Mouse (Mus musculus) limb, embryonic 13.5 days (tissue): ENCODE results near the gene Rasa3. TPM values are rescaled to one million over a fixed set of nuclear protein-coding genes. Genes with fewer than 3 reads are reported as not detected.
A peak's percentile ranks its signal among the peaks of the same experiment; 100 is the strongest.

Source experiments
- ATAC-seq: fragments of 200-750 bp; cut with Nextera tagmentation; 2 replicates; pipeline ENCODE4 v1.8.0; 2017; ENCODE audit warnings: low read depth, moderate number of reproducible peaks, moderate TSS enrichment; ENCODE audit not compliant: low FRiP score
- H3K27ac ChIP-seq: fragments of 300-500 bp; sonication (generic); 2 replicates; pipeline ENCODE4 v1.5.1; 2015; ENCODE audit warnings: inconsistent platforms, mild to moderate bottlenecking, moderate library complexity
- H3K27me3 ChIP-seq: fragments of 300-500 bp; sonication (generic); 2 replicates; pipeline ENCODE4 v1.6.1; 2015; ENCODE audit warnings: mild to moderate bottlenecking, inconsistent platforms
- H3K36me3 ChIP-seq: fragments of 300-500 bp; sonication (generic); 2 replicates; pipeline ENCODE4 v1.6.1; 2015; ENCODE audit warnings: inconsistent platforms, mild to moderate bottlenecking, moderate library complexity
- H3K4me1 ChIP-seq: fragments of 300-500 bp; sonication (generic); 2 replicates; pipeline ENCODE4 v1.6.1; 2015; ENCODE audit warnings: inconsistent platforms
- H3K4me2 ChIP-seq: fragments of 300-500 bp; sonication (generic); replicated peaks from 2 replicates; pipeline ENCODE4 v1.6.1; 2015; ENCODE audit warnings: inconsistent platforms, mild to moderate bottlenecking, moderate library complexity
- H3K4me3 ChIP-seq: fragments of 300-500 bp; sonication (generic); 2 replicates; pipeline ENCODE4 v1.5.1; 2015; ENCODE audit warnings: moderate library complexity, mild to moderate bottlenecking, inconsistent platforms
- H3K9ac ChIP-seq: fragments of 300-500 bp; sonication (generic); 2 replicates; pipeline ENCODE4 v1.6.1; 2015; ENCODE audit warnings: mild to moderate bottlenecking, inconsistent platforms
- H3K9me3 ChIP-seq: fragments of 300-500 bp; sonication (generic); 2 replicates; pipeline ENCODE4 v1.6.1; 2016; ENCODE audit warnings: inconsistent platforms
- WGBS: fragments of 180-500 bp; shearing (Covaris S2); methylation state at CpG from one replicate; pipeline ENCODE4 v1.1.7; 2015; 5-methylcytosine and 5-hydroxymethylcytosine counted together
- polyA plus RNA-seq: library from polyadenylated mRNA; unstranded; fragments of >200 nt; fragmentation: Nextera tagmentation; extraction: Ambion mirVana; gene quantifications from 2 replicates; pipeline ENCODE4 v1.2.1, GENCODE M21; 2015

The Rasa3 gene
- polyA plus RNA-seq, 1 experiment from 2014 or later = 25.3 TPM

DNA sequence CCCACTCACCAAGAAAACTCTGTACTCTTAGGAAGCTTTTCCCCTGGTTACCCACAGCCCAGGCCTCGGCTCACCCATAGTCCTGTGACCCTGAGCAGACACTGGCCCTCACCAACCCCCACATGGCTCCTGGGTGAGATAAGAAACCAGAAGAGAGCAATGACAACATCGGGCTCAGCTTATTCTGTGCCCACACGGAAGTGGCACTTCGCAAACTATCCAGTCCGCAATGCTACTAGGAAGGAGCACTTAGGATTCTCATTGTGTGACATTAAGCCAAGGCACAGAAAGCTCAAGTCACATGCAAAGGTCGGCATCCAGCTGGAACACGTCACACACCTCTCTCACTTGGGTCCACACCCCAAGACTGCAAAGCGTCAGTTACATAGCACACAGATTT, 11.5 kb downstream of the Rasa3 start:
- ATAC-seq = no peak
- Histone ChIP-seq H3K4me3 (no peak overlapping the region), H3K27ac (no peak overlapping the region), H3K9me3 (no peaks in the 10 kb centered on the region), H3K36me3 (no peaks in the 10 kb centered on the region), H3K4me1 (peaks cover 52% of the 10 kb centered on the region), H3K4me2 (no peak overlapping the region), H3K27me3 (no peaks in the 10 kb centered on the region), H3K9ac (no peak overlapping the region)
- WGBS = 79% methylated on average over 8 of the region's 8 CpGs

DNA sequence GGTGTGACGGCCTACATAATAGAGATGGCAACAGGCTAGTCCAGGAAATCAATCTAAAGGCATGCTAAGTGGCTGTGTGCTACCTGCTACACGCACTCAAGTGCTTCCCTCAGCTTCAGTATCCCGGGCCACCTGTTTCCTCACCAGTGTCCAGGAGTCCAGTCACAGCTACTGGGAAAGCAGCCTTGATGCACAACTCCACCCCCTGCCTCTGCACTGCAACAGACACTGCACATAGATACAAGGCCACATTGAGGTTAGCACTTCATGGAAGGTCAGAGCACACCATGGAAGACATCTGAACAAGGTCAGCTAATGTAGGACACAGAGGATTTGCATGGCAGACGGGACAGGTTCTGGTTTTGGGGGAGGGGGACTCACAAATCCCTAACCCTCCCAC, 11.9 kb downstream of the Rasa3 start:
- WGBS = 74% methylated on average over 4 of the region's 4 CpGs
- peaks cover 52% of the 10 kb centered on the region for H3K4me1 ChIP-seq
- H3K36me3 ChIP-seq = no peaks in the 10 kb centered on the region
- no peak for ATAC-seq
- H3K9me3 ChIP-seq = no peaks in the 10 kb centered on the region
- H3K27ac ChIP-seq = no peak overlapping the region
- H3K27me3 ChIP-seq = no peaks in the 10 kb centered on the region
- no peak overlapping the region for H3K9ac ChIP-seq
- H3K4me2 ChIP-seq = no peak overlapping the region
- no peak overlapping the region for H3K4me3 ChIP-seq

DNA sequence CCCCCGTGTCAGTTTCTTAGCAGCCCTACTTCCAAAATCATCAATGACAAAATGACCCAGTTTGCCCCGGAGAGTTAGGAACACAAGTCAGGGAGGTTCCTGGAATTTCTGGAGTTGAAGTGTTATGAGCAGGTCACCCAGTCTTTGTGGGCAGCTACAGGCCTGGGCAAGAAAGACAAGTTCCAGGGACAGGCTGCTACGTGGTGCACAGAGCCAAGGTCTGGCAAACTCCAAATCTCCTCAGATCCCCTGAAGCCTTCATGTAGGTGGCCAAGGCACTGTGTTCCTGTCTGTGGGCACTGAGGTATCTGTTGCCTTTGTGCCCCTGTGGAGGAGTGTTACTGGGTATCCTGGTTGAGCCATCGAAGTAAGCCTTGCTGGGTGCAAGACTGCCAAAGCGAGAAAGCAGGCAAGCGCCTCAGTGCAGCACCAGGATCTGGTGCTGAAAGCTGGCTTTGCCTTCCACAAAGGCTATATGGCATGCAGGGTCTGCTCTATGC, 12.6 kb downstream of the Rasa3 start:
- WGBS = 79% methylated on average over 6 of the region's 6 CpGs
- no peak overlapping the region for H3K27ac ChIP-seq
- ATAC-seq = no peak

DNA sequence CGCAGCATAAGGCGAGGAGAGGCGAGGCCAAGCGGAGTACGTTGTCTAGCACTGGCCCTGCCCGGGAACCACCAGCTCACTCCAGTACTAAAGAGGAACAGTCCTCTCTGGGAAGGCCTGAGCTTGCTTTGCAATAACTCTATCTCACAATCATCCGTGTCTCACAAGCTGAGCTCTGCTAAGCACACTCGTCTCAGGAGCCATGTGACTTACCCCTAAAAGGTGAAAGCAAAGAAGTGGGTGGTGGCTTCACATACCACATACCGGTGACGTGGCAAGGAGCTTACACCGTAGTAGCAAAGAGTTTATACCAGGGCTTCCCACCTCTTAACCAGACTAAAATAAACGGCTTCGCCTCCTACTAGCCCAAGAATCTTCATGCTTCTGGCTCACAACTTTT, 17.1 kb downstream of the Rasa3 start:
- WGBS = 84% methylated on average over 13 of the region's 13 CpGs
- H3K4me1 ChIP-seq = peaks cover 15% of the 10 kb centered on the region
- no peak overlapping the region for H3K27ac ChIP-seq
- H3K4me3 ChIP-seq = no peak overlapping the region
- H3K27me3 ChIP-seq = no peaks in the 10 kb centered on the region
- H3K36me3 ChIP-seq = no peaks in the 10 kb centered on the region
- no peak for ATAC-seq
- no peaks in the 10 kb centered on the region for H3K9me3 ChIP-seq
- no peak overlapping the region for H3K9ac ChIP-seq
- H3K4me2 ChIP-seq = no peak overlapping the region

More for the DNA sequence above, 12.6 kb downstream of the Rasa3 start:
- H3K27me3 ChIP-seq = no peaks in the 10 kb centered on the region
- H3K4me1 ChIP-seq = peaks cover 45% of the 10 kb centered on the region
- no peak overlapping the region for H3K9ac ChIP-seq
- H3K36me3 ChIP-seq = no peaks in the 10 kb centered on the region
- no peaks in the 10 kb centered on the region for H3K9me3 ChIP-seq
- no peak overlapping the region for H3K4me2 ChIP-seq
- no peak overlapping the region for H3K4me3 ChIP-seq

DNA sequence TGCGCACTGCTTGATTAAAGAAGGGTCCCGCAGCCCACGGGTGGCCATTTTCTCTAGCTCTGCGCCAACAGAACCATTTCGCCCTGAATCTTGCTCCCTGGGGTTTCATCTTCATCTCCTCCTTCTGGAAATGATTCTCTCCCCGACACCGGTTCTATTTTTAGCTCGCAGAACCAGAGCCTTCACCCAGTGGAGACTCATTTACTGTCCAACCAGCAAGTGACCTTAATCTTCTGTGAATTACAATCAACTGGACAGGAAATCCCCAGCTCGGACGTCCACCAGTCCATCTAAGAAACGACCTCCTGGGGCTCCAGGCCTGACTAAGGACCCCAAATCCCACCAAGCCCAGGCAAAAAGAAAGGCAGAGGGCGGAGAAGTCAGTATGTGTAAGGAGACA, 19.9 kb downstream of the Rasa3 start:
- Histone ChIP-seq H3K4me1 (no peaks in the 10 kb centered on the region), H3K9me3 (no peaks in the 10 kb centered on the region)

DNA sequence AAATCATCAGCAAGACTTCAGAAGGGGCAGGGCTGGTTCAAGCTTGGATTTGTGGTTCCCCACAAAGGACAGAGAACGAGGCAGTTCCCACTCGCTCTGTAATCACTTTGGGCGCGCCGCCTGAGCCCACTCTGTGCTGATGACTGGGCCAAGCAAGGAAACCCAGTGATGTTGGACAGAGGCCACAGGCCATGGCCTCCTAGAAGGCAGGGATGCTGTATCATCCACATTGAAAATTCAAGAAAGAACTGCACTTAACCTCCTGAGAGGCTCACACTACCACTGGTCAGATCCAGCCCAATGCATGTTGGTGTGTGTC, 22.4 kb downstream of the Rasa3 start:
- Histone ChIP-seq H3K36me3 (no peaks in the 10 kb centered on the region), H3K27ac (no peak overlapping the region), H3K4me3 (no peak overlapping the region), H3K9ac (no peak overlapping the region), H3K4me1 (no peaks in the 10 kb centered on the region), H3K27me3 (no peaks in the 10 kb centered on the region), H3K9me3 (no peaks in the 10 kb centered on the region), H3K4me2 (no peak overlapping the region)
- ATAC-seq = no peak
- WGBS = 87% methylated on average over 5 of the region's 5 CpGs

More for the DNA sequence above, 19.9 kb downstream of the Rasa3 start:
- Histone ChIP-seq H3K36me3 (no peaks in the 10 kb centered on the region), H3K27me3 (no peaks in the 10 kb centered on the region), H3K9ac (no peak overlapping the region), H3K4me3 (no peak overlapping the region), H3K27ac (no peak overlapping the region), H3K4me2 (no peak overlapping the region)
- 67% methylated on average over 12 of the region's 12 CpGs for WGBS
- no peak for ATAC-seq

DNA sequence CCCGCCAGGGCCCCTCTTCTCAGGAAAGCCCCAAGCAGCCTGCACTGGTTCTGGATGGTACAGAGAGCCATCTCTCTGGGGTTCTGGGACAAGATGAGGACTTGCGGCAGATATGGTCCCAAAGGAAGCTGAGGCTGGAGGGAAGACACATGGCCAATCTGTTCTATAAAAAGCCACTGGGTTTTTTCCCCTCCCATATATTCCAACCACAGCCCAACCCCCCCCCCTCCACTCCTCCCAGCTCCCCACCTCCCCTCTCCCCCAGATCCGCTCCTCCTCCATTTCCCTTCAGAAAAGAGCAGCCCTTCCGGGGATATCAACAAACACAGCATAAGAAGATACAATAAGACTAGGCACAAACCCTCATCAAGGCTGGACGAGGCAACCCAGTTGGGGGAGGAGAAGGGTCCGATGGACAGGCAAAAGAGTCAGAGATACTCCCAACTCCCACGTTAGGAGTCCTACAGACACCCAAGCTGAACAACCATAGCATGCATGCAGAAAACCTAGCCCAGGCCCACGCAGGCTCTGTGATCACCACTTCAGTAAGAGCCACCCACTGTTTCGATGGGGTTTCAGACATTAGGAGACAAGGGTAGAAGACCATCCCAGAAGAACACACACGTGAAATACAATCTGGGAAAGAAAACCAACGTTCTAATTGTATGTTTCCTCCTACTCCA, 22.9 kb downstream of the Rasa3 start:
- ATAC-seq = no peak
- 0 out of 2 replicates have a peak, but pooled peaks cover 1% of the 10 kb centered on the region for H3K4me1 ChIP-seq
- WGBS = 80% methylated on average over 11 of the region's 11 CpGs
- no peak overlapping the region for H3K27ac ChIP-seq
- no peak overlapping the region for H3K4me3 ChIP-seq
- no peaks in the 10 kb centered on the region for H3K36me3 ChIP-seq
- H3K27me3 ChIP-seq = no peaks in the 10 kb centered on the region
- no peaks in the 10 kb centered on the region for H3K9me3 ChIP-seq
- no peak overlapping the region for H3K4me2 ChIP-seq
- no peak overlapping the region for H3K9ac ChIP-seq

DNA sequence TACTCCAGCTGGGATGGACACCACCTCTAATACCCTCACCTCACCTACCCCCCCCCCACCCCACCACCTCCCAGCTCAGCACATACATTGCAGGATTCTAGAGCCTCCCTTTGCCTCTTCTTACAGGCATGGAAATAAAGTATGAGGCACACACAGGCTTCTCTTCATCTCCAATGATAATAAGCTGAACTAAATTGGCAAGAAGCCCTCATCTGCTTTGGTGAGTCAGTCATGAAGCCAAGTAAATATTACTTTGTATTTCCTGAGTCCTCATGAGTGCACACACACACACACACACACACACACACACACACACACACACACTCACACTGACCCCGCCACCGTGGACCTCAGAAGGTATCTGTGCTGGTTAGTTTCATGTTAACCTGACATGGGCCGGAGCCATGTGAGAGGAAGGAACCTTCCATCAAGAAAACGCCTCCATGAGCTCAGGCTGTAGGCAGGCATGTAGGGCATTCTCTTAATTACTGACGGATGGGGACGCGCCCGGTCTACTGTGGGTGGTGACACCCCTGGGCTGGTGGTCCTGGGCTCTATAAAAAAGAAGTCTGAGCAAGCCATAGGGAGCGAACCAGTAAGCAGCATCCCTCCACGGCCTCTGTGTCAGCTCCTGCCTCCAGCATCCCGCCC, 26.7 kb downstream of the Rasa3 start:
- H3K4me2 ChIP-seq = no peak overlapping the region
- H3K9ac ChIP-seq = no peak overlapping the region
- WGBS = 83% methylated on average over 11 of the region's 11 CpGs
- ATAC-seq = no peak
- no peaks in the 10 kb centered on the region for H3K27me3 ChIP-seq
- no peaks in the 10 kb centered on the region for H3K36me3 ChIP-seq
- H3K4me1 ChIP-seq = peaks cover 16% of the 10 kb centered on the region
- H3K27ac ChIP-seq = no peak overlapping the region
- no peaks in the 10 kb centered on the region for H3K9me3 ChIP-seq
- H3K4me3 ChIP-seq = no peak overlapping the region

DNA sequence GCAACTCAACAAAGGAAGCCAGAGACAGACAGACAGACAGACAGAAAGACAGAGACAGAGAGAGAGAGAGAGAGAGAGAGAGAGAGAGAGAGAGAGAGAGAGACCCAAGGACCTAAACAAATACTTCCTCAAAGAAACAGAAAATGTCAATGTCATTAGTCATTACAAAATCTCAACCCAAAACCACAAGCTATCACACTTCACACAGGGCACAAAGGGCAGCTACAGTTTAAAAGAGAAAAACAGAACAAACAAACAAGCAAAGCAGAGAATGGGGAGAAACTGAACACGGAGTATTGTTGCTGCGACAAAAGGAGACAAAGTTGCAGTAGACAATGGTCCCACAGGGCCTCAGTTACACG, 28.3 kb downstream of the Rasa3 start:
- WGBS = 49% methylated on average over 3 of the region's 3 CpGs
- no peak overlapping the region for H3K9ac ChIP-seq
- no peaks in the 10 kb centered on the region for H3K36me3 ChIP-seq
- no peak overlapping the region for H3K4me2 ChIP-seq
- ATAC-seq = no peak
- H3K9me3 ChIP-seq = no peaks in the 10 kb centered on the region
- H3K4me1 ChIP-seq = peaks cover 32% of the 10 kb centered on the region
- H3K4me3 ChIP-seq = no peak overlapping the region
- no peaks in the 10 kb centered on the region for H3K27me3 ChIP-seq
- no peak overlapping the region for H3K27ac ChIP-seq

DNA sequence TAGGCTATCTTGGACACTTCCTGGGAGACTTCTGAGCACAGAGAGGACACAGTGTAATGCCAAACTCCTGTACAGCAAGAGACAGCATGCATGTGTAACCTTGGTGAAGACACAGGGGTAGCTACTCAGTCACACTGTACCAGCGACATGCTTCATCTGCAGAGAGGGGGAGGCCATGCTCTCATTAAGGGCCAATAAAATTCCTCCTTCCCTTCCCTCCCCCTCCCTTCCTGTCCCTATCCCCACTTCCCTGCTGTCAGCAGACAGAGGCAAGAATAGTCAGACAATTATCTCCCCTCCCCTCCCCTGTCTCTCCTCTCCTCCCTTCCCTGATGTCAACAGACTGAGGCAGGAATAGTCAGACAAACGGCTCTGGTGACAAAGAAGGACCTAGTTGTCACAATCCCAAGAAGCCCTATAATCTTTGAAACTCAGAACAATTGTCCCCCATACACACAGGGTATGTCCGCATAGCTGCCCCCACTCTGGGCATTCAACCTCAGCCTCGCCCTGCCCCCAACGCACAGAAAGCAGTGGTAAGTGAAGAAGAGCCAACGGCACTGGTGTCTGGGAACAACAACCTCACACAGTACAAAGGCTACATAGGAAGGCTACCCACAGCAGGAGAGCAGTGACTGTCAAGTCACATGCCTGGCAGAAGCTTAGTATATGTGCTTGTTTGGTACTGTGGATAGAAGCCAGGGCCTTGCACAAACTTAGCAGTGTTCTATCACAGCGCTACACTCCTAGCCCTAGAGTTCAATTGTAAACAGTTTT, 28.8 kb downstream of the Rasa3 start:
- Histone ChIP-seq H3K4me1 (peaks cover 37% of the 10 kb centered on the region), H3K9ac (no peak overlapping the region), H3K36me3 (no peaks in the 10 kb centered on the region), H3K9me3 (no peaks in the 10 kb centered on the region), H3K27ac (no peak overlapping the region), H3K4me3 (no peak overlapping the region), H3K4me2 (no peak overlapping the region), H3K27me3 (no peaks in the 10 kb centered on the region)
- 36% methylated on average over 7 of the region's 7 CpGs for WGBS
- ATAC-seq = no peak

DNA sequence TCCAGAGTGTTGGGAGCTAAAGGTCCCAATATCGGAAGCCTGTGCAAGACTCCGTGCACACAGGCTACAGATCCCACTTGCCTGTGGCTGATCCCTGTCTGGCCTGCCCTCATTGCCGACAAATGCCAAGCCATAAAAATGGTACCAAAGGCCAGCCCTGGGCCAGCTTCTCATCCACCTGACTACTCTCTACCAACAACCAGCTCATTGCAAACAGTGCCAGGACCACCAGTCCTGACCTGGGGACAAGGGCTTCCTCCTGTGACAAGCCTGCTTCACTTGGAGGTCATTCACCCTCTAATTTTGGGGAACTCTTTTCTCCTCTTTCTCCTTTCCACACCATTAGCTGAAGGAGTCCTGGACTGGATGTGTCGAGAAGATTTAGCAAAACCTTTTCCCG, 29.8 kb downstream of the Rasa3 start:
- Histone ChIP-seq H3K4me2 (no peak overlapping the region), H3K4me3 (no peak overlapping the region), H3K9me3 (no peaks in the 10 kb centered on the region), H3K4me1 (peaks cover 39% of the 10 kb centered on the region), H3K9ac (no peak overlapping the region), H3K36me3 (no peaks in the 10 kb centered on the region), H3K27ac (no peak overlapping the region), H3K27me3 (no peaks in the 10 kb centered on the region)
- ATAC-seq = no peak
- WGBS = 83% methylated on average over 5 of the region's 5 CpGs

DNA sequence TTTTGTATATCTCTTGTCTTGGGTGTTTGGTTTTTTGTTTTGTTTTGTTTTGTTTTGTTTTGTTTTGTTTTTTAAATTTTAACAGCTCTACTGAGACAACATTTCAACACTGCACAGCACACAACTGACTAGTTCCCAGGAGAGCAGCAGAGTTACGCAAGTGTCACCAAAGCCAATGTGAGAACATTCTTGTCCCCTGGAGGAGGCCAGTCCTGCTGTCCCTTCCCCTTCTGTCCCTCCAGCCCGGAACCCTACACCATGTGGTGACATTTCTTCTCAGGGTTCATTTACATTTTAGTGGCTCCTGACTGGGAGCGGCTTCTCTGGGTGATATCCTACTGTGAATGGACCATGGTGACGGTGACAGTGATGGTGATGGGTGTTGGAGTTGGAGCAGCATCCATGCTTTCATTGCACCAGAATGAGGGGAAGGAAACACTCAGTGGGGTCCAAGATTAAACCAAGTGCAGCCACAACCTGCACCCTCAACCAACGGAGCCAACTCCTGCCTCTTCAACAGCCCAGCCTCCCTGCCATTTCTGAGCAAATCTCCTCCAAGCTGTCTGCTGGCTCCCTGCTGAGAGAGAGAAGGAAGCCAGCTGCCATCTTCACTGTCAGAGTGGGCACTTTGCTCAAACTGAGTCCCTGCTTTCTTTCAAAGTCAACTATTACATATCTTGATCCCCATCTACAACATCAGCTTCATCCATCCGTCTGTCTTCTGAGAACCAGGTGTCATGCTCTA, 32.3 kb downstream of the Rasa3 start:
- no peak for ATAC-seq
- no peaks in the 10 kb centered on the region for H3K36me3 ChIP-seq
- peak overlapping the region; percentile 11; the same call in 1 of the 2 replicates for H3K4me2 ChIP-seq
- no peaks in the 10 kb centered on the region for H3K9me3 ChIP-seq
- 45% methylated on average over 6 of the region's 6 CpGs for WGBS
- H3K4me3 ChIP-seq = no peak overlapping the region
- H3K27me3 ChIP-seq = no peaks in the 10 kb centered on the region
- peaks cover 56% of the 10 kb centered on the region for H3K4me1 ChIP-seq
- no peak overlapping the region; the same call in 1 of the 2 replicates for H3K27ac ChIP-seq
- H3K9ac ChIP-seq = no peak overlapping the region
